11 mouse cellular contexts compared by ENCODE assay signal in the genomic region with DNA sequence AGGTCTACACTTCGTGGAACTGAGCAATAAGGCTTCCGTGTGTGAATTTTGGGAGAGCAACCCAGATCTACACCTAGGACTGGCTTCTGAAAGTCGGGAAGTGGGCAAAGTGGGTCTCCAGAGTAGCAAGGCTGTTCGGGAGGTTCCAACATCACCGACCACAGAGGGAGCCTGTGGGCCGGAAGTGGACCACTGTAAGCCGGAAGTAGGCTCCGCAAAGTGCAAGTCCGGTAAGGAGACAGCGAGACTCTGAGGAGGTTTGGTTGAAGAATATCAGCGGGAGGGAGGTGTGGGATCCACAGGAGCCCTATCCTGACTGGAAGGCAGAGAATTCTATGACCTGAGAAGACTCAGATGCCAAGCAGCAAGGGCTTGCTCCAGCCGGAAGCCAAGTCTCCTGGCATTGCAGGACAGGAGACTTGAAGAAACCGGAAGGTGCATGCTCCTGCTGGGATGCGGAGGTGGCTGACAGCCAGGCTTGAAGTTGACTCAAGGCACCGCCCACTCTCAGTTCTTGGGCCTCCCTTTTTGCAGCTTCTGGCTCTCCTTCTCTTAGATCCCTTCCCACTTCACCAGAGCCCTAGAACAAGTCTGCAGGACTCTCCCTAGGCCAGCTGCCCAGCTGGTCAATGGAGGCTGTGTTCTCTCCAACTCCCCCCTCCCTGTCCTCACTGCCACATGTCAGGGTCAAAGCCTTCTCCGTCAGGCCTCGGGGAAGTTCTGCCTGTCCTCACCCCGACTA. TPM values are rescaled to one million over a fixed set of nuclear protein-coding genes. Genes with fewer than 3 reads are reported as not detected.
DNase-seq lines count a peak whose midpoint lies in the region; ATAC-seq and TF ChIP-seq lines count a peak whose summit lies in the region.
"Had no signal": no experiment of that assay in that cellular context is flagged by ENCODE, and none has a peak within 500 bp of the region (broad histone marks: within the 10 kb centered on the region; RNA-seq: fewer than 3 reads in every experiment).

No protein-coding gene starts in this region.

- no peak overlapping the region for H3K27ac ChIP-seq in liver, adult 2 months (replicated peaks; ENCODE audit: insufficient read depth, low read depth, low read length)
- no peak overlapping the region for H3K27ac ChIP-seq in liver, embryonic 11.5 days (ENCODE audit: low read depth, low read length)
- peak overlapping the region; percentile 33; the same call in 1 of the 2 replicates for H3K27ac ChIP-seq in small intestine, adult 2 months (ENCODE audit: insufficient read depth, low read depth, low read length)
- no peak overlapping the region for H3K27ac ChIP-seq in thymus, adult 2 months (ENCODE audit: control insufficient read depth, insufficient read depth, low read length)
- H3K27ac ChIP-seq: embryonic facial prominence, embryonic 13.5 days; neural tube, embryonic 13.5 days had no signal

- H3K27me3 ChIP-seq in liver, adult 2 months (ENCODE audit: control insufficient read depth, insufficient read depth, low read length) = no peaks in the 10 kb centered on the region
- H3K27me3 ChIP-seq in liver, embryonic 11.5 days (replicated peaks; ENCODE audit: control insufficient read depth, insufficient read depth, low read length) = no peaks in the 10 kb centered on the region
- no peaks in the 10 kb centered on the region for H3K27me3 ChIP-seq in small intestine, adult 2 months (ENCODE audit: control insufficient read depth, insufficient read depth, low read length)
- H3K27me3 ChIP-seq in thymus, adult 2 months (ENCODE audit: control insufficient read depth, insufficient read depth, low read length) = no peaks in the 10 kb centered on the region
- H3K27me3 ChIP-seq: embryonic facial prominence, embryonic 13.5 days; neural tube, embryonic 13.5 days; Patski had no signal

- H3K4me1 ChIP-seq in liver, adult 2 months (ENCODE audit: control insufficient read depth, insufficient read depth, low read length) = 0 out of 2 replicates have a peak, but pooled peaks cover 3% of the 10 kb centered on the region
- no peaks in the 10 kb centered on the region for H3K4me1 ChIP-seq in liver, embryonic 11.5 days (replicated peaks; ENCODE audit: control insufficient read depth, insufficient read depth, low read length)
- peaks cover 2% of the 10 kb centered on the region; the same call in 1 of the 2 replicates for H3K4me1 ChIP-seq in small intestine, adult 2 months (ENCODE audit: control insufficient read depth, insufficient read depth, insufficient read length, low read length)
- 0 out of 2 replicates have a peak, but pooled peaks cover 3% of the 10 kb centered on the region for H3K4me1 ChIP-seq in thymus, adult 2 months (replicated peaks; ENCODE audit: control insufficient read depth, insufficient read depth, low read length)
- H3K4me1 ChIP-seq: embryonic facial prominence, embryonic 13.5 days; neural tube, embryonic 13.5 days had no signal

- 76% methylated on average over 18 of the region's 18 CpGs for WGBS in liver, adult 2 months
- WGBS in liver, embryonic 11.5 days = 74% methylated on average over 18 of the region's 18 CpGs
- 64% methylated on average over 18 of the region's 18 CpGs for WGBS in small intestine, adult 2 months
- WGBS in thymus, adult 2 months = 85% methylated on average over 18 of the region's 18 CpGs

- H3K4me3 ChIP-seq in liver, adult 2 months (ENCODE audit: insufficient read depth, low read depth, low read length) = no peak overlapping the region
- no peak overlapping the region for H3K4me3 ChIP-seq in liver, embryonic 11.5 days (ENCODE audit: low read depth, low read length)
- no peak overlapping the region for H3K4me3 ChIP-seq in small intestine, adult 2 months (ENCODE audit: low read depth, low read length)
- no peak overlapping the region for H3K4me3 ChIP-seq in thymus, adult 2 months (ENCODE audit: control insufficient read depth, insufficient read depth, low read length)
- H3K4me3 ChIP-seq: embryonic facial prominence, embryonic 13.5 days; neural tube, embryonic 13.5 days had no signal

- no peak for TF ChIP-seq CTCF in liver, adult 2 months (IDR thresholded peaks at IDR 0.05; ENCODE audit: low read depth, low read length)
- no peak for TF ChIP-seq CTCF in small intestine, adult 2 months (IDR thresholded peaks at IDR 0.05; ENCODE audit: extremely low read depth, insufficient read length, insufficient replicate concordance, low read depth, low read length)
- TF ChIP-seq CTCF in thymus, adult 2 months (IDR thresholded peaks at IDR 0.05; ENCODE audit: borderline replicate concordance, control insufficient read depth, extremely low read depth, insufficient read depth, low read length, poor library complexity) = no peak

- no peaks in the 10 kb centered on the region for H3K9me3 ChIP-seq in liver, embryonic 11.5 days (ENCODE audit: control insufficient read depth, low read length)
- H3K9me3 ChIP-seq: embryonic facial prominence, embryonic 13.5 days; neural tube, embryonic 13.5 days had no signal

- H3K79me2 ChIP-seq in liver, adult 2 months (ENCODE audit: control insufficient read depth, insufficient read depth, low read length) = no peaks in the 10 kb centered on the region

- ATAC-seq in liver, embryonic 11.5 days (replicated peaks; ENCODE audit: low FRiP score) = no peak
- ATAC-seq: Patski had no signal

- DNase-seq in liver, adult 2 months (ENCODE audit: extremely low read depth, low read depth, low spot score) = peak; percentile 10
- DNase-seq in liver, embryonic 11.5 days (ENCODE audit: low spot score) = no peak
- DNase-seq in frontal cortex, postnatal 36 days (ENCODE audit: low spot score in 2 of 2) = peak; percentile 57
- peak; percentile 13 to 63 for DNase-seq in left cerebral cortex, adult 8-10 months (ENCODE audit: low spot score in 2 of 2)
- no peak for DNase-seq in urinary bladder, postnatal 36 days (ENCODE audit: low spot score in 2 of 2)
- no peak for DNase-seq in spleen, adult 12 weeks (ENCODE audit: low spot score)
- DNase-seq in thymus, adult 2 months = no peak

- TF ChIP-seq POLR2A in liver, adult 2 months (IDR thresholded peaks at IDR 0.05; ENCODE audit: extremely low read depth, insufficient read depth, low read length) = no peak
- TF ChIP-seq POLR2A in small intestine, adult 2 months (IDR thresholded peaks at IDR 0.05; ENCODE audit: low read depth, low read length) = no peak
- TF ChIP-seq POLR2A in thymus, adult 2 months (IDR thresholded peaks at IDR 0.05; ENCODE audit: control insufficient read depth, extremely low read depth, insufficient read depth, low read length, poor library complexity) = no peak

- H3K4me2 ChIP-seq in liver, embryonic 11.5 days = no peak overlapping the region
- H3K4me2 ChIP-seq: embryonic facial prominence, embryonic 13.5 days; neural tube, embryonic 13.5 days had no signal

- no peaks in the 10 kb centered on the region for H3K36me3 ChIP-seq in liver, adult 2 months (ENCODE audit: control insufficient read depth, insufficient read depth, low read length)
- no peaks in the 10 kb centered on the region for H3K36me3 ChIP-seq in liver, embryonic 11.5 days (ENCODE audit: control insufficient read depth, insufficient read depth, low read length)
- H3K36me3 ChIP-seq in small intestine, adult 2 months (ENCODE audit: control insufficient read depth, insufficient read depth, low read length) = no peaks in the 10 kb centered on the region
- H3K36me3 ChIP-seq in thymus, adult 2 months (ENCODE audit: control insufficient read depth, insufficient read depth, low read length) = no peaks in the 10 kb centered on the region
- H3K36me3 ChIP-seq: embryonic facial prominence, embryonic 13.5 days; neural tube, embryonic 13.5 days had no signal

- H3K9ac ChIP-seq in liver, adult 2 months (ENCODE audit: low read depth, low read length) = no peak overlapping the region
- no peak overlapping the region for H3K9ac ChIP-seq in liver, embryonic 11.5 days (ENCODE audit: low read depth, low read length)
- H3K9ac ChIP-seq: embryonic facial prominence, embryonic 13.5 days; neural tube, embryonic 13.5 days had no signal

RNA-seq across cellular contexts. Expression of a gene that starts 14.3 kb away (rescaled TPM):
- 0.40 and 0.46 TPM in 2 replicates for total RNA-seq in liver, adult 2 months (2014; rRNA removed)
- 0.52 and 0.69 TPM in 2 replicates for polyA plus RNA-seq in liver, adult 2 months (2012; rRNA removed)
- polyA plus RNA-seq in liver, embryonic 11.5 days (2014; fragmentation: Nextera tagmentation; extraction: Ambion mirVana) = 0.53 and 0.81 TPM in 2 replicates
- total RNA-seq in left cerebral cortex, adult 8-10 months (2022) = 1 to 10 TPM; 3.3 to 4.4 (median 4.1) TPM
- 1.1 and 1.7 TPM in 2 replicates for polyA plus RNA-seq in small intestine, adult 2 months (2012; rRNA removed)
- polyA plus RNA-seq in thymus, adult 2 months (2012; rRNA removed) = 2.2 and 3.1 TPM in 2 replicates

RNA-seq across cellular contexts. Expression of a gene that starts 14.6 kb away (rescaled TPM):
- total RNA-seq in liver, adult 2 months (2014; rRNA removed) = not detected in 2 replicates
- polyA plus RNA-seq in liver, adult 2 months (2012; rRNA removed) = not detected in 2 replicates
- not detected in 2 replicates for polyA plus RNA-seq in liver, embryonic 11.5 days (2014; fragmentation: Nextera tagmentation; extraction: Ambion mirVana)
- total RNA-seq in left cerebral cortex, adult 8-10 months (2022) = not detected
- not detected in 2 replicates for polyA plus RNA-seq in small intestine, adult 2 months (2012; rRNA removed)
- 0.06 and 0.32 TPM in 2 replicates for polyA plus RNA-seq in thymus, adult 2 months (2012; rRNA removed)
- polyA plus RNA-seq: embryonic facial prominence, embryonic 13.5 days; neural tube, embryonic 13.5 days had no signal

Comparison
In these comparisons a context has a peak if more than half of its experiments do, and no peak if none do; other contexts are left out.
1. DNase-seq: peak in liver, adult 2 months (single experiment), frontal cortex, postnatal 36 days (2 of 2) and left cerebral cortex, adult 8-10 months (2 of 2); none in liver, embryonic 11.5 days (single experiment), urinary bladder, postnatal 36 days (0 of 2), spleen, adult 12 weeks (single experiment) and thymus, adult 2 months (single experiment).